Mouse (Mus musculus) brain, embryonic 14.5 days (tissue): ENCODE measurements at regions not wholly inside any gene's neighbourhood (a gene's known extent, or its start where the extent isn't known, plus 50 kb on each side); places are given as distances from the start of the nearest gene placed in this dataset.

Experiments
- DNase-seq: peaks from one replicate; pipeline ENCODE4 v3.0.0-alpha.2; 2011; ENCODE audit warnings: low read depth
- CTCF ChIP-seq: fragments of 200-500 bp; IDR thresholded peaks from 2 replicates; pipeline ENCODE4 v1.5.1; 2012; ENCODE audit warnings: inconsistent platforms, mild to moderate bottlenecking, moderate library complexity, borderline replicate concordance; ENCODE audit not compliant: insufficient read depth, insufficient read length; ENCODE audit errors: extremely low read depth
- POLR2A ChIP-seq: fragments of 200-500 bp; IDR thresholded peaks from 2 replicates; pipeline ENCODE4 v1.6.1; 2012; ENCODE audit warnings: mild to moderate bottlenecking, inconsistent platforms, borderline replicate concordance; ENCODE audit not compliant: poor library complexity, insufficient read depth, insufficient read length, severe bottlenecking; ENCODE audit errors: extremely low read depth

GRCm38 (mm10) chrX:128063065-128063464 is 326.7 kb upstream of the Cldn34c4 start:
- peak; percentile 31 for DNase-seq
- no peak for TF ChIP-seq CTCF
- TF ChIP-seq POLR2A, result no peak

GRCm38 (mm10) chrX:128046162-128046561 is 309.8 kb upstream of the Cldn34c4 start:
- no peak for DNase-seq
- no peak for TF ChIP-seq CTCF
- TF ChIP-seq POLR2A, result no peak
